Mouse (Mus musculus) bone marrow, adult 2 months (tissue): ENCODE results near the gene 1700025G04Rik.

Experiments used
- CTCF ChIP-seq: fragments of 200-500 bp; IDR thresholded peaks from 2 replicates; pipeline ENCODE4 v1.5.1; 2011; ENCODE audit warnings: low read length, control low read depth; ENCODE audit not compliant: control insufficient read depth, insufficient read depth
- POLR2A ChIP-seq: fragments of 200-500 bp; IDR thresholded peaks from 2 replicates; pipeline ENCODE4 v1.6.1; 2011; ENCODE audit warnings: low read depth, mild to moderate bottlenecking, control low read depth, low read length, borderline replicate concordance; ENCODE audit not compliant: control insufficient read depth

DNA sequence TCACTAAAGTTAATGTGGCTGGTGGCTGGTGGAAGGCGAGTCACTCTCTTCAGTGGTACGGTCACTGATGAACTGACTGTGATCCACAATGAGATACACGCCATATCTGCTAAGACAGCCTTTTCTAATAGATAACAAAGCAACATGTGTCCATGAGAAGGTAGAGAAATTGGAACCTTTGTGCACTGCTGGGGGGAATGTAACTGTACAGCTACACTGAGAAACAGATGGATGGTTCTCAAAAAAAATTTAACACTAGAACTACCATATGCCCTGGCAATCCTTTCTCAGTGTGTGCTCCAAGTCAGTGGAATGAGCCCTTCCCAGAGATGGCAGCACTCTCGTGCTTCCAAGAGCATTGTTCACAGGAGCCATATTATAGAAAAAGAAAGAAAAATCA lies 63.2 kb downstream of the 1700025G04Rik start:
- TF ChIP-seq CTCF (no peak), POLR2A (no peak)
